Mouse (Mus musculus) lung, embryonic 16.5 days (tissue): ENCODE data around the gene Tbrg1. TPM values are rescaled to one million over a fixed set of nuclear protein-coding genes. Genes with fewer than 3 reads are reported as not detected.

ENCODE experiments used
- ATAC-seq: fragments of 200-750 bp; cut with Nextera tagmentation; 2 replicates; pipeline ENCODE4 v1.8.0; 2017; ENCODE audit warnings: low read depth, mild to moderate bottlenecking, moderate library complexity
- H3K27ac ChIP-seq: fragments of 300-500 bp; sonication (generic); 2 replicates; pipeline ENCODE4 v1.5.1; 2014; ENCODE audit warnings: mild to moderate bottlenecking, control low read depth, low read length
- H3K27me3 ChIP-seq: fragments of 300-500 bp; sonication (generic); 2 replicates; pipeline ENCODE4 v1.6.1; 2014; ENCODE audit warnings: low read depth, low read length, mixed read lengths; ENCODE audit not compliant: control insufficient read depth, insufficient read depth
- H3K36me3 ChIP-seq: fragments of 300-500 bp; sonication (generic); 2 replicates; pipeline ENCODE4 v1.6.1; 2014; ENCODE audit warnings: low read length; ENCODE audit not compliant: control insufficient read depth, insufficient read depth
- H3K4me1 ChIP-seq: fragments of 300-500 bp; sonication (generic); replicated peaks from 2 replicates; pipeline ENCODE4 v1.6.1; 2014; ENCODE audit warnings: low read length, mixed read lengths; ENCODE audit not compliant: control insufficient read depth, insufficient read depth
- H3K4me2 ChIP-seq: fragments of 300-500 bp; sonication (generic); 2 replicates; pipeline ENCODE4 v1.6.1; 2014; ENCODE audit warnings: low read depth, low read length, control low read depth
- H3K4me3 ChIP-seq: fragments of 300-500 bp; sonication (generic); 2 replicates; pipeline ENCODE4 v1.5.1; 2014; ENCODE audit warnings: mild to moderate bottlenecking, low read length, control low read depth
- H3K9ac ChIP-seq: fragments of 300-500 bp; sonication (generic); 2 replicates; pipeline ENCODE4 v1.6.1; 2014; ENCODE audit warnings: low read length, control low read depth
- H3K9me3 ChIP-seq: fragments of 300-500 bp; sonication (generic); 2 replicates; pipeline ENCODE4 v1.6.1; 2016; ENCODE audit warnings: low read length; ENCODE audit not compliant: control insufficient read depth
- WGBS: fragments of 180-500 bp; shearing (Covaris S2); extraction: QIAGEN DNeasy Blood & Tissue Kit; methylation state at CpG from one replicate; pipeline ENCODE4 v1.1.7; 2014; 5-methylcytosine and 5-hydroxymethylcytosine counted together
- polyA plus RNA-seq: library from polyadenylated mRNA; unstranded; fragments of >200 nt; fragmentation: Nextera tagmentation; extraction: Ambion mirVana; gene quantifications from 2 replicates; pipeline ENCODE4 v1.2.1, GENCODE M21; 2015

Gene Tbrg1
- polyA plus RNA-seq, 1 experiment from 2014 or later, result 139 TPM

- Histone ChIP-seq H3K36me3 (no peaks in the 10 kb centered on the region), H3K9me3 (no peaks in the 10 kb centered on the region), H3K27me3 (no peaks in the 10 kb centered on the region), H3K4me2 (no peak overlapping the region), H3K9ac (no peak overlapping the region), H3K27ac (no peak overlapping the region), H3K4me1 (peaks cover 3% of the 10 kb centered on the region; the same call in 1 of the 2 replicates), H3K4me3 (no peak overlapping the region)
- WGBS, result 78% methylated on average over 3 of the region's 3 CpGs
- ATAC-seq, result no peak
These were observed 32.0 kb downstream of the Tbrg1 start for GRCm38 (mm10) chr9:37625129-37625528.

DNA sequence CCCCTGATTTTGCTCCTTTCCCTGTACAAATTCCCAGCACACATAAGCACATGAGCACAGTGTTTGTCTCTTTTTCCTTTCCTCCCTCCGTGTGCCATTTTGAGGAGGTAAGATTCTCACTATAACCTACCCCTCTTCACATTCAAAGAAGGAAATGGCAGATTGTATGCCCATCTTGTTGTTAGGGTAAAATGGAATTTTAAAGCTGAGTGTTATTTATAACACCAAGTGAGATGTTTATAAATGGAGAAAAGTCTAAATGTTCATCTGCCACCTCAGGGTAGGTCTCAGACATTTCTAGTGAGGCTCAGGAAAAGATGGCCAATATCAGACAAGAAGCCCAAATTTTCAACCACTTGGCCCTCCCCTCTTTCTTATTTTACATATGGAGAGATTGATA lies 32.6 kb downstream of the Tbrg1 start:
- no peak overlapping the region for H3K9ac ChIP-seq
- no peaks in the 10 kb centered on the region for H3K27me3 ChIP-seq
- H3K36me3 ChIP-seq, result no peaks in the 10 kb centered on the region
- no peak overlapping the region for H3K4me3 ChIP-seq
- ATAC-seq, result no peak
- no peak overlapping the region for H3K4me2 ChIP-seq
- H3K27ac ChIP-seq, result no peak overlapping the region
- peaks cover 3% of the 10 kb centered on the region; the same call in 1 of the 2 replicates for H3K4me1 ChIP-seq
- 77% methylated on average over 1 of the region's 1 CpGs for WGBS
- H3K9me3 ChIP-seq, result no peaks in the 10 kb centered on the region

GRCm38 (mm10) chr9:37623981-37624380 lies 33.1 kb downstream of the Tbrg1 start:
- no peaks in the 10 kb centered on the region for H3K36me3 ChIP-seq
- no peaks in the 10 kb centered on the region for H3K27me3 ChIP-seq
- no peak overlapping the region for H3K4me2 ChIP-seq
- H3K9ac ChIP-seq, result no peak overlapping the region
- H3K27ac ChIP-seq, result no peak overlapping the region
- peaks cover 3% of the 10 kb centered on the region; the same call in 1 of the 2 replicates for H3K4me1 ChIP-seq
- H3K9me3 ChIP-seq, result no peaks in the 10 kb centered on the region
- no peak for ATAC-seq
- 53% methylated on average over 3 of the region's 3 CpGs for WGBS
- H3K4me3 ChIP-seq, result no peak overlapping the region

GRCm38 (mm10) chr9:37621290-37621689 lies 35.8 kb downstream of the Tbrg1 start:
- Histone ChIP-seq H3K36me3 (no peaks in the 10 kb centered on the region), H3K27me3 (no peaks in the 10 kb centered on the region), H3K4me3 (no peak overlapping the region), H3K9ac (no peak overlapping the region), H3K27ac (no peak overlapping the region), H3K4me1 (peaks cover 3% of the 10 kb centered on the region; the same call in 1 of the 2 replicates), H3K4me2 (no peak overlapping the region), H3K9me3 (no peaks in the 10 kb centered on the region)
- WGBS, result 79% methylated on average over 6 of the region's 6 CpGs
- ATAC-seq, result no peak

- H3K4me3 ChIP-seq, result no peak overlapping the region
- 61% methylated on average over 2 of the region's 2 CpGs for WGBS
- H3K4me1 ChIP-seq, result no peaks in the 10 kb centered on the region
- H3K36me3 ChIP-seq, result no peaks in the 10 kb centered on the region
- H3K27ac ChIP-seq, result no peak overlapping the region
- no peak overlapping the region for H3K4me2 ChIP-seq
- ATAC-seq, result no peak
- H3K9me3 ChIP-seq, result no peaks in the 10 kb centered on the region
- H3K27me3 ChIP-seq, result no peaks in the 10 kb centered on the region
- no peak overlapping the region for H3K9ac ChIP-seq
These were observed 40.3 kb downstream of the Tbrg1 start for GRCm38 (mm10) chr9:37616770-37617169.

DNA sequence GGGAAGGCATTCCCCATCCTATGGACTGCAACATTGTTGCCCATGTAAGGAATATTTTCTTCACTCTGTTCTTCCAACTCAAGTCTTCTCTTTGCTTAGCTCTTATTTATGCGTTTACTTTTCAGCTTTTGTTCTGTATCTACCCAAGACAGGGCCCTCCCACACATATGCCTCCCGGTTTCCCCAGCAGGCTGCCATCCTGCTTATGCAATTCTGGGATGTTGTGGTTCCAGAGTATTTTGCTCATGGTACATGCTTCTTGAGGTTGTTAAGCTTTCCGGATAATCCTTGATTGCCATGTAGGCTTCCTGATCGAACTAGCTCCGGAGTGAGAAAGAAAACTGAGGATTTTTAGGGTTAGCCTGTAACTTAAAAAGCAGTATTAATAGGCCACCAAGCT lies 41.9 kb downstream of the Tbrg1 start:
- no peaks in the 10 kb centered on the region for H3K27me3 ChIP-seq
- no peak overlapping the region for H3K4me2 ChIP-seq
- no peak overlapping the region for H3K9ac ChIP-seq
- ATAC-seq, result no peak
- H3K4me3 ChIP-seq, result no peak overlapping the region
- no peak overlapping the region for H3K27ac ChIP-seq
- H3K4me1 ChIP-seq, result no peaks in the 10 kb centered on the region
- H3K9me3 ChIP-seq, result no peaks in the 10 kb centered on the region
- H3K36me3 ChIP-seq, result no peaks in the 10 kb centered on the region
- 66% methylated on average over 5 of the region's 5 CpGs for WGBS

DNA sequence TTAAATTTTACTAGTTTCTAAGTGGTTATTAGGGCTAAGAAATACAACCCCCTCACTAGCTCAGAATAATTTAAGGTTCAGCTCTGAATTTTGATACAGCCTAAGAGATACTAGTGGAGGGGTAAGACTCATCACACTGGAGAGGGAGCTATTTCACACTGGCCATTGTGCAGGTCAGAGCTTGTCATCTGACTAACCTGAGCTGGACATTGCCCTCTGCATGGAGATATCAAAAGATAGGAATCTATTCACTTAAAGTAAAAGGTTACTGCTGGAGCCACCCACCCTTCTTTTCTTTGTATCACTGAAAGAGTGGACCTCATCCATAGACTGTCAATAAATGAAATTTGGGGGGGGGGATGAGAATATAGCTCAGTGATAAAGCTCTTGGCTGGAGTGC lies 42.8 kb downstream of the Tbrg1 start:
- peak overlapping the region; percentile 81; the same call in 1 of the 2 replicates for H3K9ac ChIP-seq
- no peak for ATAC-seq
- H3K4me2 ChIP-seq, result peak overlapping the region; percentile 68
- no peaks in the 10 kb centered on the region for H3K36me3 ChIP-seq
- no peak overlapping the region for H3K27ac ChIP-seq
- no peaks in the 10 kb centered on the region for H3K9me3 ChIP-seq
- H3K4me1 ChIP-seq, result no peaks in the 10 kb centered on the region
- no peaks in the 10 kb centered on the region for H3K27me3 ChIP-seq
- H3K4me3 ChIP-seq, result peak overlapping the region; percentile 70

DNA sequence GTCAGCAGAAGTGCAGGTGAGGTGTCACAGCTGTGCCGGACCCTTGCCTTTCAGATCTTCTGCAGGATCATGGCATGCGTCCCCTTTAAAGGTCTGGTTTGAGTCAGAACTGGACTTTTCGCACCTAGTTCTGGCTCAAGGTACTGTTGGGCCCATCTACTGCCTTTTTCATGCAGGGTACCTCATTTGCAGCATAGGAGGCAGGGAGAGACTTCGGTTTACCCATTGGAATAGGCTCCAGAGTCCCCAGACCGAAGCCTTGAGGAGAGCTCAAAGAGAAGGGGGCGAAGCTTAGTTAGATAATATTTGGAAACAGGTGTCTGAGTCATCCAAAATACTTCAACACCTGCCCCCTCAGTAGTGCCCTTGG lies 43.2 kb downstream of the Tbrg1 start:
- H3K4me2 ChIP-seq, result peak overlapping the region; percentile 68
- H3K9ac ChIP-seq, result peak overlapping the region; percentile 81
- H3K27ac ChIP-seq, result peak overlapping the region; percentile 69; the same call in 1 of the 2 replicates
- ATAC-seq, result no peak; the same call in 1 of the 2 replicates
- WGBS, result 22% methylated on average over 6 of the region's 6 CpGs
- H3K9me3 ChIP-seq, result no peaks in the 10 kb centered on the region
- H3K4me1 ChIP-seq, result no peaks in the 10 kb centered on the region
- H3K27me3 ChIP-seq, result no peaks in the 10 kb centered on the region
- peak overlapping the region; percentile 70 for H3K4me3 ChIP-seq
- H3K36me3 ChIP-seq, result no peaks in the 10 kb centered on the region

DNA sequence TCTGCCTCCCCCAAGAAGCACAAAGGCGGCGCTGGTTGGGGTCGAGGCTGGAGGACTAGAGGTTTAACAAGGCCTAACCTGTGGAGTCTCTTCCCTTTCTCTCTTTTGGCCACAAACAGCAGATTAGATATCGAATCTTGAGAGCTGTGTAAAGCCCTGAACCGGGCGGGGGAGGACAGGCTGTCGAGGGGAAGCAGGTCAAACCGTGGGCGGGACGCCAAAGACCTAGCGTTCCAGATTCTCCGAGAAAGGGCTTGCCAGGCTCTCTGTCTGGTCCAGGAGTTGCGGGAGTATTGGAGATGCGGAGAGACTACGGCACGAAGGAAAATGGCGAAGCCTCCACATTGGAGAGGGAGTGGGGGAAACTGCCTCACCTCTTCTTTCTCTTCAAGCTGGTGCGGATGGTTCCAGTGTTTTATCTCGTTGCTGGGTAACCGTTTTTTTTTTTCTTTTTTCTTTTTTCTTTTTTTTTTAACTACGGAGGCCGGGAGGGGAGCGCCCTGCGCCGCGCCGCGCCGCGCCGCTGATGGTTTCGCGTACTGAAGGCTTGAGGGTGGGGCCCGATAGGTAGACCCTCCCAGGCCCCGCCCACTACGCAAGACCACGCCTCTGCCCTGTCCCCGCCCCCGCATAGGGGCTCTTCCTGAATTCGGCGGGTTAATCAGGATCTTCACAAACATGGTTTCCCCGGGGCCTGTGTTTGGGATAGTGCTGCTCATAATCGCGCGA lies 43.8 kb downstream of the Tbrg1 start, which contains the start of gene Spa17:
Spa17 (minus strand) TSS at position 541 of the 729 bp plus-strand sequence.
- WGBS, result under 1% methylated on average over 45 of the region's 45 CpGs
- no peaks in the 10 kb centered on the region for H3K4me1 ChIP-seq

More for the DNA sequence above, 43.8 kb downstream of the Tbrg1 start, which contains the start of gene Spa17:
- Histone ChIP-seq H3K27me3 (no peaks in the 10 kb centered on the region), H3K36me3 (no peaks in the 10 kb centered on the region), H3K9me3 (no peaks in the 10 kb centered on the region), H3K4me3 (peak within 1 kb of the TSS; percentile 70), H3K9ac (peak within 1 kb of the TSS; percentile 81), H3K27ac (peak within 1 kb of the TSS; percentile 69), H3K4me2 (peak within 1 kb of the TSS; percentile 68)
- peak; percentile 99 for ATAC-seq
